Mouse (Mus musculus): Measurements from ENCODE around the gene Atp6v1g3. TPM values are rescaled to one million over a fixed set of nuclear protein-coding genes. Genes with fewer than 3 reads are reported as not detected.

Gene Atp6v1g3
- under 1 TPM; 0.39 to 0.89 TPM for polyA plus RNA-seq (2017; shearing (Covaris generic))

GRCm38 (mm10) chr1:138273438-138273837, at the start of gene Atp6v1g3:
Gene Atp6v1g3 (plus strand): TSS chr1:138273738.

Other genes with a start within 250 kb of the Atp6v1g3 start
- 1,000 to 10,000 TPM; 1,084 to 1,331 TPM for gene Ptprc, start 98.0 kb upstream of the Atp6v1g3 start, polyA plus RNA-seq (2017; shearing (Covaris generic))

Data from activated CD4-positive, CD25-positive, alpha-beta regulatory T cell (primary cell).